Mouse (Mus musculus): ENCODE measurements around the gene Gng7. TPM values are rescaled to one million over a fixed set of nuclear protein-coding genes. Genes with fewer than 3 reads are reported as not detected.

The Gng7 gene
- polyA plus RNA-seq, 1 experiment = 0.83 TPM

GRCm38 (mm10) chr10:80934136-80934985 is 80.4 kb downstream of the Gng7 start:
- DNase-seq (ENCODE audit: low read depth, low spot score) = no peak
- 68% methylated on average over 14 of the region's 14 CpGs for WGBS

GRCm38 (mm10) chr10:80933421-80933979 is 81.2 kb downstream of the Gng7 start:
- WGBS = 2% methylated on average over 21 of the region's 21 CpGs
- no peak for DNase-seq (ENCODE audit: low read depth, low spot score)

- DNase-seq (ENCODE audit: low read depth, low spot score) = no peak
- 7% methylated on average over 17 of the region's 17 CpGs for WGBS
Measured at GRCm38 (mm10) chr10:80932700-80933420, 81.9 kb downstream of the Gng7 start.

- 4% methylated on average over 20 of the region's 20 CpGs for WGBS
- DNase-seq (ENCODE audit: low read depth, low spot score) = no peak
Measured at GRCm38 (mm10) chr10:80932206-80932605, 82.5 kb downstream of the Gng7 start.

- no peak for DNase-seq (ENCODE audit: low read depth, low spot score)
- 29% methylated on average over 26 of the region's 26 CpGs for WGBS
Measured at GRCm38 (mm10) chr10:80931695-80932094, 83.0 kb downstream of the Gng7 start.

GRCm38 (mm10) chr10:80931153-80931671 is 83.5 kb downstream of the Gng7 start:
- 15% methylated on average over 14 of the region's 14 CpGs for WGBS
- no peak for DNase-seq (ENCODE audit: low read depth, low spot score)

GRCm38 (mm10) chr10:80930361-80931152 is 84.2 kb downstream of the Gng7 start:
- DNase-seq (ENCODE audit: low read depth, low spot score) = no peak
- 2% methylated on average over 45 of the region's 45 CpGs for WGBS

DNA sequence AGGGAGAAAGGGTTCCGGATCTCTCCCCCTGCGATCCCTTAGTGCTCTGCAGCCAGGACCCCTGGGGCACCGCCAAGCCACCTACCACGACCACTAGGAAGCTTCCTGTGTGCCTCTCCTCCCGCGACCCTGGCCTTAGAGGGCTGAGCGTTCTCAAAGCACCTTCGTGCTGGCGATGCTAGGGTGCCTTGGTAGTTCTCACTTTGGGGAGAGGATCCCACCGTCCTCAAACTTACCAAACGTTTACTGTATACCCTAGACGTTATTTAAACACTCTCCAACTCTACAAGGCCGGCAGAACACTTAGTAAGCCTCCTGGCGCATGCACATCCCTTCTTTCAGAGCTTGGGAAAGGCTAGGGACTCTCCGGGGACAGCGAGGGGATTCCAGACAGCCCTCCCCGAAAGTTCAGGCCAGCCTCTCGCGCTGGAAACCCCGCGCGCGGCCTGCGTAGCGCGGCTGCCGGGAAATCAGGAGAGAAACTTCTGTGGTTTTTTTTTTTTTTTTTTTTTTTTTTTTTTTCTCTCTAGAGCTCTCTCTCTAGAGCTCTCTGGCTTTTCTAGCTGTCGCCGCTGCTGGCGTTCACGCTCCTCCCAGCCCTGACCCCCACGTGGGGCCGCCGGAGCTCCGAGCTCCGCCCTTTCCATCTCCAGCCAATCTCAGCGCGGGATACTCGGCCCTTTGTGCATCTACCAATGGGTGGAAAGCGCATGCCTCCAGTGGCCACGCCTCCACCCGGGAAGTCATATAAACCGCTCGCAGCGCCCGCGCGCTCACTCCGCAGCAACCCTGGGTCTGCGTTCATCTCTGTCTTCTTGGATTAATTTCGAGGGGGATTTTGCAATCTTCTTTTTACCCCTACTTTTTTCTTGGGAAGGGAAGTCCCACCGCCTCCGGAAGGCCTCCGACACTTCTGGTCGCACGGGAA is 85.2 kb downstream of the Gng7 start, which contains the start of gene Gadd45b:
Gadd45b (plus strand) TSS at position 775 of the 928 bp plus-strand sequence.
- under 1% methylated on average over 56 of the region's 56 CpGs for WGBS

DNA sequence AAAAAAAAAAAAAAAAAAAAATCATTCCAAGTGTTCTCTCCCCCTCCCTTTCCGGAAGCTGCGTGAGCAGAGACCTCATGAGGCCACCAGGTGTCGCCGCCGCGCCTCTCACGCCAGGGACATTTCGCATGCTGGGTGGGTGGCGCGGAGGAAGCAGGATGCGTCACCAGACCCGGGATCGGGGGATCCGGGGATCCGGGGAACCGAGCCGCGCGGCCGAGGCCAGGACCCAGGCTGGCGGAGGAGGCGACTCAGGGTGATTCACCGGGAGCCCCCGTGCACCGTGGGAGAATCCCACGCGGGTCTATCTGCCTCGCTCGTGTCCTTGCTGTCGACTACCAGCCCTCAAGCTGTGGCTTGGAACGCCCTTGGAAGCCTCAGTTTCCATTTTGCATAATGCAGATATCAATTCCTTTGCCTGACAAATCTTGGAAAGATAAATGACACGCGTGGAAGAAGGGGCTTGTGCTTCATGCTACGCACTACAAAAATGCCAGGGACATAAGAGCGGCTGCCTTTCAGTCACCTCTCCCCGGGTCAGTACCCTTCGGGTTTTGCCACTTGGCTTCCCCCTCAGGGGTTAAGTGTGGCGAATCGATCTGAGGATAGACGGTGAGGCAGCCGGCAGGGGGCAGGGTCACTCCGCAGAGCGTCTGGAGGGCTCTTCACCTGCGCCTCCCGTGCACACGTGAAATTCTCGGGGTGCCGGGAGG is 86.0 kb downstream of the Gng7 start:
- no peak for DNase-seq (ENCODE audit: low read depth, low spot score)

More for the DNA sequence above, 85.2 kb downstream of the Gng7 start, which contains the start of gene Gadd45b:
- DNase-seq (ENCODE audit: low read depth, low spot score) = no peak

DNA sequence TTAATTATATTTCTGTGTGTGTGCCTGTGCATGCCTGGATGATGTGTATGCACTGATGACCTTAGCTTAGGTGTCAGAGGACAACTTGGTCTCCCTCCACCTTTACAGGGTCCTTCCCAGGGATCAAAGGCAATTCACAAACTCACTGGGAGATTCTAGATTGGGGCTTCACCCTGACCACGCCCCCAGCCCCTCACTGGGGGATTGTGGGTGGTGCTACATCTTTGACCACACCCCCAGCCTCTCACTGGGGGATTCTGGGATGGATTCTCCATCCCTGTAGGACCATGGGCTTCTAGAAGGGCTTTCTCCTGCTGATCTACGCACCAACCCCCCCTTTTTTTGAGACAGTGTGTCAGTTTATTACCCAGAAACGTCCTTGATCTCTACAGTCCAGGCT is 89.3 kb downstream of the Gng7 start:
- no peak for DNase-seq (ENCODE audit: low read depth, low spot score)
- 40% methylated on average over 3 of the region's 3 CpGs for WGBS

More for the DNA sequence above, 86.0 kb downstream of the Gng7 start:
- under 1% methylated on average over 48 of the region's 48 CpGs for WGBS

DNA sequence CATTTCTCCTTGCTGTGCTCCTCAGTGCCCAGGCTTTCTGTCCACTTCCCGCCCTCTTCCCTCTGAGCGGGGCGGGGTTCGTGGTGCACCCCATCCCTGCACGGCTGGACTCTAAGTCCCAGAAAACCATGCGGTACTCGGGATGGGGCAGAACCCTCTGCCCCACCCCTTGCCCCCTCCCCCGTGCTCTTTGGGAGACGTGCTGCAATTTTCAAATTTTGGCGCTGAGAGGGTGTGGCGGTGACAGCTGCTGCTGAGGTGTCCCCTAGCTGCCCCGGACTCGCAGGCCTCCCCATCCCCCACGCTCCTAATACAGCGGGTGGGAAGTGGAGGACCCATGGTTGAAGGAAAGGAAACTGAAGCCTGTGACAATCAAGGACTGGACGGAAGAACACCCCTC is 92.8 kb downstream of the Gng7 start:
- WGBS = 38% methylated on average over 16 of the region's 16 CpGs
- no peak for DNase-seq (ENCODE audit: low read depth, low spot score)

DNA sequence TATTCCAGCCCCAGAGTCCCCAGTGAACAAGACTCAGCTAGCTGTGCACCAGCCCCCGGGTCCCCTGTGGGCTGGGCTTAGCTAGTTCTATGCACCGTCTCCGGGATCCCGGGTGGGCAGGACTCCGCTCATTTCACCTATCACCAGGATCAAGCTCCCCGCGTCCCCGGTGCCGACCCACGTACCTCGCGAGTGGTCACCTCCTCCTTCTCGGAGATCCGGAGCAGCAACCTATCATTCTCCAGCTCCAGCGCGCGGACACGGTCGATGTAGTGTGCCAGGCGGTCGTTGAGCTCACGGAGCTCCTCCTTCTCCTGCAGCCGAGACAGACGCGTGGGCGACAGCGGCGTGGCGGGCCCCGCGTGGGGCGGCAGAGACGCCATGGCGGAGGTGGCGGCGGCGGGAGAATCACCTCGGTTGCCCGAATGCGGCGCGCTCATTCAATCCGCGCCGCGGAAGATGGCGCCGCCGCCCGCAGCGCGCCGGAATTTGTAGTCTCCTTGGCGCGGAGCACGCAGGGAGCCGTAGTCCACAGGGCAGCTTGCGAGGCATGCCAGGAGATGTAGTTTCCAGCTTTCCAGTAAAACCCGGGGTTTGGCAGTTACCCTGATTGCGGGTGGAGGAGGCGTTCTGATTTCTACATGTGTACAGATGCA is 96.8 kb downstream of the Gng7 start, which contains the start of gene Lmnb2:
Lmnb2 (minus strand) TSS at position 467 of the 656 bp plus-strand sequence.
- no peak for DNase-seq (ENCODE audit: low read depth, low spot score)
- under 1% methylated on average over 61 of the region's 61 CpGs for WGBS

- DNase-seq (ENCODE audit: low read depth, low spot score) = no peak
- WGBS = under 1% methylated on average over 15 of the region's 15 CpGs
Measured at GRCm38 (mm10) chr10:80917336-80917778, 97.4 kb downstream of the Gng7 start.

- 60% methylated on average over 4 of the region's 4 CpGs for WGBS
Measured at GRCm38 (mm10) chr10:80915736-80916135, 99.0 kb downstream of the Gng7 start.

DNA sequence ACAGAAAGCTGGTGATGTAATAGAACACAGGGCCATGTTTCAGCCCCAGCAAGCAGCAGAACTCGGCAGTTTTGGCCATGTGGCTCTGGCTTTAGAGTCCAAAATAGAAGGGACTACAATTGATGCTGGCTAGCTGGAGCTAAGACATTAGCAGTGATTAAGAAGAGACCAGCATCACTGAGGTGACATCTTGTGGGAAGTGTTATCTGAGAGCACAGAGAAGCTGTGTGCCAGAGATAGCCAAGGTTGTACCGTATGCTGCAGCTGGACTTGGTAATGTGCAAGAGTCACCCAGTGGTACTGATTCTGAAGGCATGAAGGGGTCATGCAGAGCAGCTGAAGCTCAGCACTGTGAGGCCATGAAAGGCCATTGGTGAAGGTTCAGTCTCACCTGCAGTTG is 99.5 kb downstream of the Gng7 start:
- no peak for DNase-seq (ENCODE audit: low read depth, low spot score)
- 42% methylated on average over 2 of the region's 2 CpGs for WGBS

More at GRCm38 (mm10) chr10:80915736-80916135, 99.0 kb downstream of the Gng7 start:
- no peak for DNase-seq (ENCODE audit: low read depth, low spot score)

- DNase-seq (ENCODE audit: low read depth, low spot score) = no peak
- 32% methylated on average over 5 of the region's 5 CpGs for WGBS
Measured at GRCm38 (mm10) chr10:80914253-80914656, 100.5 kb downstream of the Gng7 start.
